Mouse (Mus musculus): ENCODE results near the gene Tbccd1.

Gene Tbccd1

DNA sequence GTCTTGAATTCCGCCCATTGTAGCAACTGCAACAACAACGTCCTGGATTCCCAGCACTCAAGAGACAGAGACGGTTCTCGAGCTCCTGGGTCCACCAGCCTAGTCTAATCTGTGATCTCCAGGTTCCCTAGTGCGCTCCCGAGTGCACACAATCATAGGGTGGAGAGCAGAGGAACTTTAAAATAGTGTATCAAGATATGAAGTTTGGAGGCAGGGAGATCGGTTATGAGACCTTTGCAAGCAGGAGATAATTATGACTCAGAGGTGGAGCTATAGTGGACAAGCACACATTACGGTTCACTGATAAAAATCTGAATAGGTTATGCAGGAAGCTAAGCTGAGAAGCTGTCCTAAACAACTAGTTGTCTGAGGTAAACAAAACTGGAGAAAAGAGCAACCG lies 696 bp downstream of the Tbccd1 start:
- DNase-seq, result no peak

GRCm38 (mm10) chr16:22852709-22853108 lies 4.8 kb downstream of the Tbccd1 start:
- no peak for DNase-seq

DNA sequence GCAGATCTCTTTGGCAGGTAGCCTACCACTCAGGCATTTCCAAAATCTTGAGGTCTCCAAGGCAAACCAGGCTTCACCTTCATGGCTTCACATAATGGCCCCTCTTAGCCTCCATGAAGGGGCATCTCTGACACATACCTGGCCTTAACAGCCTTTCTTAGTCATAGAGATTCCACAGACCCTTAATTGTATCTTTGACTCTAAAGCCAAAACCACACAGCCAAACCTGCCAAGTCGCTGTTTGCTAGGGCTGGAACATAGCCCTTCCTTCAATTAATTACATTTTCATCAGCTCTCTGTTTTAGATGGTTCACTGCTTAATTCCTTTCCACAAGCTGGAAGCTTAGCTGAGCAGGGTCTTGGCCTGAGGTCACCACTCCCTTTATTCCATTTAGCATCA lies 9.1 kb downstream of the Tbccd1 start:
- DNase-seq, result no peak

GRCm38 (mm10) chr16:22847686-22848085 lies 9.8 kb downstream of the Tbccd1 start:
- no peak for DNase-seq

GRCm38 (mm10) chr16:22845481-22845880 lies 12.0 kb downstream of the Tbccd1 start:
- peak; percentile 47 for DNase-seq

GRCm38 (mm10) chr16:22844834-22845233 lies 12.6 kb downstream of the Tbccd1 start:
- no peak for DNase-seq

- DNase-seq, result peak; percentile 93
Measured at GRCm38 (mm10) chr16:22844061-22844801, 13.2 kb downstream of the Tbccd1 start.

DNA sequence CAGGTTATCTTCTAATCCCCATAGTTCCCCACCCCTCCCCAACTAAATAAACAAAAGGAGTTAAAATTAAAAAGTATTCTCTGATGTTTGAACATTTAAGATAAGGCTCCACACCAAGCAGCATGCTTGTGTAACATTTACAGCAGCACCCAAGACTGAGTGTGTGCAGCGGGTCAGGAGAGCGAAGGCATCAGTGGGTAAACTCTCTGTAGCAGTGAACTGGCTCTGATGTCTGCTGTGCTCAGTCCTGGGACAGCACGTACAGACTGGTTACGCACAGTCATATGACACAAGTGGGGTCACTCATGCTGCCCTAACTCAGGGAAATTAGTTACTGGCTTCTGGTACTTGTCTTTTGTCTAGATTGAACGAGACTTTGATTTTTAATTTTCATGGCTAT lies 14.6 kb downstream of the Tbccd1 start:
- DNase-seq, result no peak

- DNase-seq, result no peak
Measured at GRCm38 (mm10) chr16:22839146-22839857, 18.2 kb downstream of the Tbccd1 start.

- no peak for DNase-seq
Measured at GRCm38 (mm10) chr16:22832932-22833525, 24.4 kb downstream of the Tbccd1 start.

DNA sequence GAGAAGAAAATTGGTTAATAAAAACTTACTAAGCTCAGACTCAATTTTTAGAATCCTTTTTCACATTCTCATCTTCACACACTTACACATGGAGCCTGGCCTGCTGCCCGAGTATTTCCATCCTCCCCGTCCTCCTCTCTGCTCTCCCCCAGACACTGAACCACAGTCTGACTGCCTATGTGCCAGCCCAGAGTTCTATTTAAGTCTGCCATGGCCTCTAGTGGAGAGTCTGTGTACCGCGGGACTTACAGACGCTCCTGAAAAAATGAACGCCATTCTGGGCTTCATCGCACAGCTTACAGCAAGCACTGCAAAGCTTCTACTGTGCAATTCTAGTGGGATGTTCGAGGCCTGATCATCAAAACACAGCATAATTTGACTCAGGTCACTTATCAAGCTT lies 36.7 kb downstream of the Tbccd1 start:
- no peak for DNase-seq

DNA sequence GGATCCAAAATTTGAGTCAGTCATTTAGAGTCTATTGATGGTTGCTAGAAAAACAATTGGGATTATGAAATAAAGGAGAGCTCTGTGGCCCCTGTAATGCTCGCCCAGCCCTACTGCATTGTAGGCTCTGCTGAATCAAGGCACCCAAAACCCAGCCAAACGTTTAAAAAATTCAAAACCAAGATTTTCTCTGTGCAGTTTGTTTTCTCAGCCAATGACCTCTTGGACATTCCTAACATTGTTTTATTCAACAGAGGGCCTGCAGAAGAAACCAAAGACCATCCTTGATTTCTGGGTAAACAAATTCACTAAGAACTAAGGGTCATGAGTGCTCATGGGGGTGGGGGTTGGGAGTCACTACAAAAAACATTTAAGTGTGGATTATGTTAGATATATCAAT lies 46.0 kb downstream of the Tbccd1 start, which contains the start of gene Crygs:
TSS of gene Crygs (minus strand) at position 101 of the 400 bp plus-strand sequence.
- no peak for DNase-seq

DNA sequence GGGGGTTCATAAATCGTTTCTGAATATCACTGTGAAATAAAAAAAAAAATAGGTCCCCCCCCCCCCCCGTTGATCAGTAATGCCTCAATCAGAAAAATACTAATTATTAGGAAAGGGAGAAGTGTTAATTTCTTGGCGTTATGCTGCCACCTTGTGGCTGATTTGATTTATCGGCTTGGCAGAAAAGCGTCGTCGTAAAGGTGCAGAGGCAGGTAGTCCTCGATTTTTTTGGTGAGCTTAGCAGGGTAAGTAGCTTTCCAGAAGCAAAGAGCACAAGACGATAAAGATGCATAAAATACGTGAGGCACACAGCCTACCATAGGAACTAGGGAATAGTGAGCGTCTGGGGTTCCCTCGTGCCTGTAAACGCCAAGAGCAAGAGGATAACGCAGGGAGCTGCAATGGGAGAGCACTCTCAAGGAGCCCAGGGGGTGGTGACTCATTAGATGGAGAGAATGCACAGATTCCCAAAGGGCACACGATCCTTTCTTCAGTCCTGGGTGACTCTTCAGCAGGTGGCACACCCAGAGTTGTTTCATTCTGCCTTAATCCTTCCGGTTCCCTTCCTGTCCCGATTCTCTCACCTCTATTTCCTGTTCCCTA lies 49.9 kb downstream of the Tbccd1 start:
- peak; percentile 61 for DNase-seq

- DNase-seq, result no peak
Measured at GRCm38 (mm10) chr16:22802786-22803185, 54.7 kb downstream of the Tbccd1 start.

DNA sequence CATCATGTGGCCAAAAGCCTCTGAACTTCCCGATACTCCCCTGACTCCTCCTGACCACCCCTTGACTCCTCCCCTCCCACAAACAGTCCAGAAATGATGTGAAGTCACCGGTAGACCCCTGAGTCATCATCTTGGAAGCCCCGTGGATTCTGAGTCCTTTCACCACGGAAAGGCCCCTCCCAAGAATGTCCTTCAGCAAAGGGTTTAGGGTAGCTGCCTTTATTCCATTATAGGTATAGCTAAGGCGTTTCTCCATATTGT lies 56.7 kb downstream of the Tbccd1 start:
- DNase-seq, result no peak

DNA sequence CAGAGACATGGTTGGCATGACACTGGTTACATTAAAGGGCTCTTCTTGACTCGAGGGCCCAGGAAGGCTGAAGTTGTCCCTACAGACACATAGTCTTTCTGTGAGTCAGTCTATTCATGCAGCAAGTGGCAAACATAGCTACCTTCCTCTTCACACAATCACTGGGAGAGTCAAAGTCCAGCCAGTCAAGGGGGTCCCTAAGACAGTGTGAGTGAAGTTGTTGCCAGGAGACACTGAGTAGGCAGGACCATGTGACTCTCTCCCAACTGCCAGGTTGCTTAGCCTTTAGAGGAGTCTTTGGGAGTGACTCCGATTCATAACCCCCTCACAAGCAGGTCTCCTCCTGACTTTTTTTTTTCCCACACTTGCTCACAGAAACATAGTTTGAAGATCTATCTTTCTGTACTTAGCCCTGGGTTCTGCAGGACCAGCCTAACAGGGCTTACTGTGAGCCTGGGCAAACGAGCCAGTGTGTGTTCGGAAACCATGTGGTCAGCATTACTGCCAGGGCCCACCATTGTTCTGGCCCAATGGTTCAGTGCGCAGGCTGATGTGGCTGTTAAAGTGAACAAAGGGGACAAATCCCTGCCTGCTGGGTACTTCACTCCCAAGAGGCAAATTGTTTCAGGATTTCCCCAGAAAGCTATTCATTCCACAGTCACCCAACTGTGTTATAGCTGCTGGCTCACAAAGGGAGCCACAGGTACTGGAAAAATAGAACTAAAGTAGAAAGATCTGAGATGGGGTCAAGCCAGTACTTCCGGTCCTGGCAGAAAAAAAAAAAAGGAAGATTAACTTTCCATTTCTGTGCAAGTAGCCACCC lies 57.2 kb downstream of the Tbccd1 start:
- DNase-seq, result no peak

DNA sequence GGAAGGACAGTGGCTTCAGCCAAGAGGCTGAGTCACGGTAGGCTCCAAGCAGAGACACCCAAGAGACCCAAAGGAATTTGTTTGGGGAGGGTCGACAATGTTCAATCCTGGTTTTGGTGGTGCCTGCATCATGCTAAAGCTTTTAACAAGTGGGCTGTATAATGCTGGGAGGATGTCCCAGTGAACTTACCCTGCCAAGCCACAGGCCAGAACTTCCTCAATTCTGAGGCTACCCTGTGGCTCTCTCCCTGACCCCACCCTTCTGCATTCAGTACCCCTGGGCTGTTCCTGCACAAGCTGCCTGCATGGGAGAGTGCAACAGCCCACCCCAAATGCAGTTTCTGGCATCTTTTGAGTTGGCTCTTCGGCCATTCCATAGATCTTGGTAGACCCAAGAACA lies 58.9 kb downstream of the Tbccd1 start:
- no peak for DNase-seq

DNA sequence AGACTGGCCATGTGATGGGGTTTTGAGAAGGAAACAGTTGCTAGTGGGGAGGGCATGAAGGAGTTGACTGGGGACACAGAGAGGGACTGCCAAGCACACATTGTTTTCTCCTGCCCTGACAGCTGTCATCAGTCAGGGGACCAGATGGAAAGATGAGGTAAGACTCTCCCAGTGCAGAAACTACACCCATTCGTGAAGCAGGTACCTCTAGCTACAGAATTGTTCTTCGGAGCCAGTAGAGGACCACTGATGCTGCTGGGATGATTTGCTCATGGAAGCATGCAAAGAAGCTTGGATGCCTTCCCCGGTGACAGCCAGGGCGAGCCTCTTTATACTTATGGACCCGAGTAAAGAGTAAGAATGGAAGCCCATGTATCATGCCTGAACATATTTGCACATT lies 59.9 kb downstream of the Tbccd1 start:
- DNase-seq, result no peak

DNA sequence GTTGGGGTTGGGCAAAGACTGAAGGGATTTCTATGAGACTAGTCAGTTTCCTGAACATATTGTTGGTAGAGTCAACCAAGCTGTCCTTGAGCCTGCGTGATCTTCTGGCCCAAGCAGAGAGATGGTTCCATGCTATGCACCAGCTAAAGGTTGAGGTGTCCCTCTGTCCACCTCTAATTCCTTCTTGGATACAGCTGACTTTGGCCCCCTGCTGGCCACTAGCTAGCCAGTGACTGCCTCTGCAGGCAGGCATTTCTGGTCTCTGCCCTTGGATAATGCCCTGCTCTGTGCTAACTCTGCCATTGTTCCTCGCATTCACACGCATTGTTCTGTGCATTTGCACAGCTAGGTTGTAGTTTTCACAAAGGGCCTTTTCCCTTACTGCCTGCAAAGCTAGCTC lies 62.0 kb downstream of the Tbccd1 start:
- peak; percentile 22 for DNase-seq

GRCm38 (mm10) chr16:22791235-22791634 lies 66.2 kb downstream of the Tbccd1 start:
- DNase-seq, result no peak

- DNase-seq, result no peak
Measured at GRCm38 (mm10) chr16:22789908-22790367, 67.5 kb downstream of the Tbccd1 start.

GRCm38 (mm10) chr16:22782686-22783085 lies 74.8 kb downstream of the Tbccd1 start:
- DNase-seq, result no peak

Data from kidney, postnatal 14 days (tissue).